ENCODE assay signal across 18 mouse cellular contexts in the genomic region with DNA sequence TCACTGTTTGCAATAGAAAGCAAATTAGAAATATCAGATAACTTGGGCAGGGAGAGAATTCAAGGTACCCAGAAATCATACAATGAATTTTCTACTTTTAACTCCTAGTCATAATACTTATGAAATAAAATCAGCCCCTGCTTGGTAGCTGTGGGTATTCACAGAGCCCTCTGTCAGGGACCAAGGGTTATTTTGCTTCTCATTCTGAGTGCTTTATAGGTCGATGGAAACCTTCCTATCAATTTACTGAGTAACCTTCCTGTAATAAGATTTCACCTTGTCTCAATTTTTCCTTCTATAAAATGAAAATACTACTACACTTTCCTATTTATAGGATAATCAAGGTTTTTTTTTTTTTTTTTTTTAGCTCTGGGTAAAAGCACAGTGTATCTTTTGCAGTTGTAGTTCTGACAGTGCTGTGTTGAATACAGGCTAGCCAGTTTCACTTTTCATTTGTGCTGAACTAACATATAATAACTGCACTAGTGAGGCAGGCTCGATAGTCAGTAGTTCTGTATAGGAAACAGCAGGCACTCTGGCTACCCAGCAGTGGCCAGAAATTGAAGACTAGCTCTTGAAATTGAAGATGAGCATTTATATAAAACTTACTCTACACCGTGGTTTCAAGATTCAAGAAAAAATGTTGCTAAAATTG.
DNase-seq lines count a peak whose midpoint lies in the region; ATAC-seq lines count a peak whose summit lies in the region.
"Had no signal": no experiment of that assay in that cellular context is flagged by ENCODE, and none has a peak within 500 bp of the region (broad histone marks: within the 10 kb centered on the region; RNA-seq: fewer than 3 reads in every experiment).

No protein-coding gene starts in this region.

- WGBS in midbrain, embryonic 16.5 days = 79% methylated on average over 3 of the region's 3 CpGs

- DNase-seq in heart, adult 9 months (ENCODE audit: low spot score in 2 of 2) = peak; percentile 4 to 20
- no peak for DNase-seq in heart, postnatal 25 days (ENCODE audit: low spot score)
- DNase-seq in B cell, adult 2 months = peak; percentile 6 to 13
- DNase-seq in naive thymus-derived CD4-positive, alpha-beta T cell, adult 2 months (ENCODE audit: low read depth) = peak; percentile 53
- DNase-seq in urinary bladder, postnatal 36 days (ENCODE audit: low spot score in 2 of 2) = no peak
- no peak for DNase-seq in cerebellum, postnatal 14 days
- DNase-seq: adrenal gland, postnatal 36 days; cerebellum, postnatal 36 days; gastrocnemius, postnatal 10 days; lung, adult 2 months; right cerebral cortex, postnatal 4 days had no signal

- H3K27me3 ChIP-seq in midbrain, embryonic 16.5 days (ENCODE audit: control insufficient read depth, insufficient read depth, low read depth, low read length) = no peaks in the 10 kb centered on the region
- H3K27me3 ChIP-seq: embryonic facial prominence, embryonic 15.5 days; heart, embryonic 15.5 days; hindbrain, embryonic 15.5 days had no signal

- intact Hi-C loops in heart, postnatal 25 days (cut with DNase I) = no loop called here

- H3K9ac ChIP-seq in midbrain, embryonic 16.5 days (ENCODE audit: low read depth, low read length) = no peak overlapping the region
- H3K9ac ChIP-seq: embryonic facial prominence, embryonic 15.5 days; heart, embryonic 15.5 days; hindbrain, embryonic 15.5 days had no signal

- no peak overlapping the region for H3K27ac ChIP-seq in midbrain, embryonic 16.5 days (ENCODE audit: low read length)
- H3K27ac ChIP-seq: embryonic facial prominence, embryonic 15.5 days; heart, embryonic 15.5 days; hindbrain, embryonic 15.5 days had no signal

- no peaks in the 10 kb centered on the region for H3K9me3 ChIP-seq in midbrain, embryonic 16.5 days (replicated peaks; ENCODE audit: control insufficient read depth, low read length, poor library complexity, severe bottlenecking)
- H3K9me3 ChIP-seq: embryonic facial prominence, embryonic 15.5 days; heart, embryonic 15.5 days; hindbrain, embryonic 15.5 days had no signal

- no peak overlapping the region for H3K4me2 ChIP-seq in midbrain, embryonic 16.5 days (ENCODE audit: low read length)
- H3K4me2 ChIP-seq: embryonic facial prominence, embryonic 15.5 days; heart, embryonic 15.5 days; hindbrain, embryonic 15.5 days; midbrain, embryonic 11.5 days had no signal

- no peaks in the 10 kb centered on the region for H3K4me1 ChIP-seq in midbrain, embryonic 16.5 days (ENCODE audit: control insufficient read depth, insufficient read depth, low read length)
- H3K4me1 ChIP-seq: embryonic facial prominence, embryonic 15.5 days; heart, embryonic 15.5 days; hindbrain, embryonic 15.5 days had no signal

- ATAC-seq in common myeloid progenitor, adult 5-6 weeks (replicated peaks; ENCODE audit: low read depth, poor library complexity, severe bottlenecking) = peak; percentile 86
- ATAC-seq in midbrain, embryonic 16.5 days = no peak
- ATAC-seq: forebrain, embryonic 14.5 days had no signal

- H3K36me3 ChIP-seq in midbrain, embryonic 16.5 days (ENCODE audit: control insufficient read depth, insufficient read depth, low read length) = no peaks in the 10 kb centered on the region
- H3K36me3 ChIP-seq: embryonic facial prominence, embryonic 15.5 days; heart, embryonic 15.5 days; hindbrain, embryonic 15.5 days had no signal

- no peak overlapping the region for H3K4me3 ChIP-seq in midbrain, embryonic 16.5 days (ENCODE audit: low read depth, low read length)
- H3K4me3 ChIP-seq: embryonic facial prominence, embryonic 15.5 days; heart, embryonic 15.5 days; hindbrain, embryonic 15.5 days had no signal

Comparison
In these comparisons a context has a peak if more than half of its experiments do, and no peak if none do; other contexts are left out.
1. DNase-seq: peak in heart, adult 9 months (2 of 2), B cell, adult 2 months (2 of 2) and naive thymus-derived CD4-positive, alpha-beta T cell, adult 2 months (single experiment); none in heart, postnatal 25 days (single experiment), urinary bladder, postnatal 36 days (0 of 2) and cerebellum, postnatal 14 days (0 of 2).